Mouse (Mus musculus): ENCODE data around the gene Immp2l. TPM values are rescaled to one million over a fixed set of nuclear protein-coding genes. Genes with fewer than 3 reads are reported as not detected.
A peak's percentile ranks its signal among the peaks of the same experiment; 100 is the strongest.

The Immp2l gene
- polyA plus RNA-seq, 1 experiment = 0.62 TPM

GRCm38 (mm10) chr12:41325756-41326155 is 301.9 kb downstream of the Immp2l start:
- no peak for TF ChIP-seq FLI1 (IDR thresholded peaks at IDR 0.05; ENCODE audit: low read length)
- no peak for TF ChIP-seq GATA1 (IDR thresholded peaks at IDR 0.05; ENCODE audit: borderline replicate concordance, low read length)
- H3K36me3 ChIP-seq (replicated peaks; ENCODE audit: low read length) = no peaks in the 10 kb centered on the region
- H3K9me3 ChIP-seq = no peaks in the 10 kb centered on the region
- H3K27me3 ChIP-seq (replicated peaks) = no peaks in the 10 kb centered on the region
- no peak overlapping the region for H3K4me3 ChIP-seq (replicated peaks)
- peaks cover 6% of the 10 kb centered on the region; the same call in 1 of the 2 replicates for H3K4me1 ChIP-seq

GRCm38 (mm10) chr12:41330988-41331671 is 307.2 kb downstream of the Immp2l start:
- Histone ChIP-seq H3K27me3 (replicated peaks) (no peaks in the 10 kb centered on the region), H3K4me1 (peaks cover 3% of the 10 kb centered on the region; the same call in 1 of the 2 replicates), H3K9me3 (no peaks in the 10 kb centered on the region), H3K36me3 (replicated peaks; ENCODE audit: low read length) (no peaks in the 10 kb centered on the region), H3K4me3 (replicated peaks) (no peak overlapping the region)
- TF ChIP-seq GATA1 (IDR thresholded peaks at IDR 0.05; ENCODE audit: borderline replicate concordance, low read length) (no peak), FLI1 (IDR thresholded peaks at IDR 0.05; ENCODE audit: low read length) (no peak)

GRCm38 (mm10) chr12:41345621-41346020 is 321.7 kb downstream of the Immp2l start:
- TF ChIP-seq FLI1 (IDR thresholded peaks at IDR 0.05; ENCODE audit: low read length) (no peak), GATA1 (IDR thresholded peaks at IDR 0.05; ENCODE audit: borderline replicate concordance, low read length) (no peak)
- H3K4me3 ChIP-seq (replicated peaks) = no peak overlapping the region
- peaks cover 9% of the 10 kb centered on the region for H3K9me3 ChIP-seq
- no peaks in the 10 kb centered on the region for H3K36me3 ChIP-seq (replicated peaks; ENCODE audit: low read length)
- H3K27me3 ChIP-seq (replicated peaks) = no peaks in the 10 kb centered on the region
- H3K4me1 ChIP-seq = peaks cover 15% of the 10 kb centered on the region

DNA sequence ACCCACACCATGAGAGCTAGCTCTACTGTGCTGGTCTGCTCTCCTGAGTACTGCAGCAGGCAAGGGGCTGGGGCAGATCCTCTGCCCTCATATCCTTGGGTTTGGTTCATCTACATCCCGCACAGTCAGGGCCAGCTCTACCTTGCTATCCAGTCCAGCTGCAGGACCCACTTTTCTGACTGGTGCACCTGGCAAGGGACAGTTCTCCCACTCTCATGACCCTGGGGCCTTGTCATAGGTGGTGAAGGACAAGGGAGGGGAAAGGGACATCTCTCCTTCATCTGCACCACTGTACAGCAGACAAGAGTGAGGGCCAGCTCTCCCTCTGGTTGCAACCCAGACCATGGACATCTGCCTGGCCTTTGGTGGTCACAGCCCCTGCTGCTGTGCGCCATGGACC is 323.6 kb downstream of the Immp2l start:
- no peaks in the 10 kb centered on the region for H3K27me3 ChIP-seq (replicated peaks)
- H3K4me1 ChIP-seq = 0 out of 2 replicates have a peak, but pooled peaks cover 7% of the 10 kb centered on the region
- H3K36me3 ChIP-seq (replicated peaks; ENCODE audit: low read length) = no peaks in the 10 kb centered on the region
- TF ChIP-seq GATA1 (IDR thresholded peaks at IDR 0.05; ENCODE audit: borderline replicate concordance, low read length) (no peak), FLI1 (IDR thresholded peaks at IDR 0.05; ENCODE audit: low read length) (no peak)
- peaks cover 9% of the 10 kb centered on the region for H3K9me3 ChIP-seq
- peak overlapping the region; percentile 8 for H3K4me3 ChIP-seq (replicated peaks)

GRCm38 (mm10) chr12:41349386-41349785 is 325.5 kb downstream of the Immp2l start:
- H3K36me3 ChIP-seq (replicated peaks; ENCODE audit: low read length) = no peaks in the 10 kb centered on the region
- 0 out of 2 replicates have a peak, but pooled peaks cover 7% of the 10 kb centered on the region for H3K4me1 ChIP-seq
- H3K4me3 ChIP-seq (replicated peaks) = no peak overlapping the region
- peaks cover 9% of the 10 kb centered on the region for H3K9me3 ChIP-seq
- no peaks in the 10 kb centered on the region for H3K27me3 ChIP-seq (replicated peaks)
- TF ChIP-seq FLI1 (IDR thresholded peaks at IDR 0.05; ENCODE audit: low read length) (no peak), GATA1 (IDR thresholded peaks at IDR 0.05; ENCODE audit: borderline replicate concordance, low read length) (no peak)

- H3K27me3 ChIP-seq (replicated peaks) = no peaks in the 10 kb centered on the region
- peaks cover 9% of the 10 kb centered on the region for H3K9me3 ChIP-seq
- TF ChIP-seq FLI1 (IDR thresholded peaks at IDR 0.05; ENCODE audit: low read length) (no peak), GATA1 (IDR thresholded peaks at IDR 0.05; ENCODE audit: borderline replicate concordance, low read length) (no peak)
- H3K36me3 ChIP-seq (replicated peaks; ENCODE audit: low read length) = no peaks in the 10 kb centered on the region
- no peak overlapping the region for H3K4me3 ChIP-seq (replicated peaks)
- 0 out of 2 replicates have a peak, but pooled peaks cover 7% of the 10 kb centered on the region for H3K4me1 ChIP-seq
Measured at GRCm38 (mm10) chr12:41349814-41350213, 325.9 kb downstream of the Immp2l start.

- H3K27me3 ChIP-seq (replicated peaks) = no peaks in the 10 kb centered on the region
- H3K36me3 ChIP-seq (replicated peaks; ENCODE audit: low read length) = no peaks in the 10 kb centered on the region
- peaks cover 9% of the 10 kb centered on the region for H3K9me3 ChIP-seq
- no peak overlapping the region for H3K4me3 ChIP-seq (replicated peaks)
- TF ChIP-seq FLI1 (IDR thresholded peaks at IDR 0.05; ENCODE audit: low read length) = no peak
- 0 out of 2 replicates have a peak, but pooled peaks cover 7% of the 10 kb centered on the region for H3K4me1 ChIP-seq
Measured at GRCm38 (mm10) chr12:41351275-41351674, 327.4 kb downstream of the Immp2l start.

DNA sequence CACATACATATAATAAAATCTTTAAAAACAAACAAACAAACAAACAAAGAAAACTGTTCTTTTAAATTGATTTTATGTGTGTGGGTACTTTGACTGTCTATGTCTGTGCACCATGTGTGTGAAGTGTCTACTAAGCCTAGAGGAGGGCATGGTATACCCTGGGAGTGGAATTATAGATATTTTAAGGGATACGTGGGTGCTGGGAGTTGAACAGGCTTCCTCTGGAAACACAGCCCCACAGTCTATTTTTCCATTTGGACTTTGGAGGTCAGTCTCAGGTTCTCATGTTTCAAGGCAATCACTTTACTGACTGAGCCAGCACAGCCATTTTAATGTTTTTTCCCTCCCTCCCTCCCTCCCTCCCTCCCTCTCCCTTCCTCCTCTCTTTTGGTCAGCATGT is 331.0 kb downstream of the Immp2l start:
- Histone ChIP-seq H3K36me3 (replicated peaks; ENCODE audit: low read length) (no peaks in the 10 kb centered on the region), H3K4me3 (replicated peaks) (no peak overlapping the region), H3K4me1 (0 out of 2 replicates have a peak, but pooled peaks cover 1% of the 10 kb centered on the region), H3K9me3 (no peaks in the 10 kb centered on the region), H3K27me3 (replicated peaks) (no peaks in the 10 kb centered on the region)
- TF ChIP-seq GATA1 (IDR thresholded peaks at IDR 0.05; ENCODE audit: borderline replicate concordance, low read length) (no peak), FLI1 (IDR thresholded peaks at IDR 0.05; ENCODE audit: low read length) (no peak)

- H3K9me3 ChIP-seq = no peaks in the 10 kb centered on the region
- H3K4me3 ChIP-seq (replicated peaks) = no peak overlapping the region
- H3K36me3 ChIP-seq (replicated peaks; ENCODE audit: low read length) = no peaks in the 10 kb centered on the region
- no peak for TF ChIP-seq GATA1 (IDR thresholded peaks at IDR 0.05; ENCODE audit: borderline replicate concordance, low read length)
- no peak for TF ChIP-seq FLI1 (IDR thresholded peaks at IDR 0.05; ENCODE audit: low read length)
- no peaks in the 10 kb centered on the region for H3K27me3 ChIP-seq (replicated peaks)
- H3K4me1 ChIP-seq = no peaks in the 10 kb centered on the region
Measured at GRCm38 (mm10) chr12:41356040-41356439, 332.1 kb downstream of the Immp2l start.

- H3K4me1 ChIP-seq = no peaks in the 10 kb centered on the region
- H3K36me3 ChIP-seq (replicated peaks; ENCODE audit: low read length) = no peaks in the 10 kb centered on the region
- TF ChIP-seq GATA1 (IDR thresholded peaks at IDR 0.05; ENCODE audit: borderline replicate concordance, low read length) (no peak), FLI1 (IDR thresholded peaks at IDR 0.05; ENCODE audit: low read length) (no peak)
- H3K27me3 ChIP-seq (replicated peaks) = no peaks in the 10 kb centered on the region
- no peak overlapping the region for H3K4me3 ChIP-seq (replicated peaks)
- H3K9me3 ChIP-seq = no peaks in the 10 kb centered on the region
Measured at GRCm38 (mm10) chr12:41386685-41387084, 362.8 kb downstream of the Immp2l start.
